Mouse (Mus musculus) adrenal gland (tissue): ENCODE measurements around the gene Myh3.

Source experiments
- intact Hi-C: fragments of 180-260 bp; cut with DNase I; formaldehyde crosslinking; loops from one replicate; pipeline ENCODE4 v1.15.1; 2025

The Myh3 gene

DNA sequence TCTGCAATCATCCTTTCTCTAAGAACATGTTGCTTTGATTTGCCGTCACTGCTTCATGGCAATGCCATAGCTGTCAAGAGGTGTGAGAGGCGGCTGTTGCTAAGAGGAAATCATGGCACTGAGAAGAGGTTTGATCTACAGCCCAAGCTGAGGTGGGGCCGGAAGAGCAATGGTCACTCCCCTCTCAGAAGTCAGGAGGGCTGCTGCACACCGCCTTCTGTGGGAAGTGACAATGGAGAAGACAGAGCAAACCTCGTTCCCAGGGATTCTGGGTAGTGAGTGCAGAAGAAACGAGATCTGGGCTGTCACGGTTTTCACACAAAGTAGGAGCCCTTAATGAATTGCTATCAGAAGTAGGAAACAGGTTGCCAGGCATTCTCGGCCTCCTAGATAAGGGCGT, 25.2 kb downstream of the Myh3 start:
- intact Hi-C loops, result loop anchor here (5.0 kb wide), 1 partner anchor 76 kb away; the partner anchor contains the start of gene Tmem220

DNA sequence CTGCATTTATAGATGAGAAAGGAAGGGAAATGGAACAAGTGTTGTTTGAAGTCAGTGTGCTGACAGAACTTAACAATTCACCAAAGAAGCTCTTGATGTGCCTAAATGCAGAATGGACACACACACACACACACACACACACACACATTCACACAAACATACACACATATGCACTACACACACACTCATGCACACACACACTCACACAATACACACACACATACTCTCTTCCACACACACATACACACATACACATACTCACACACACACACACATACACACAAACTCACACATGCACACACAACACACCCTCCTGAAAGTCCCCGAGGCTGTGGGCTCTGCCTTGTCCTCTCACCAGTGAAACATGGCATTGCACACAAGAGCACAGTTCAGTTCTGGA, 26.1 kb downstream of the Myh3 start:
- intact Hi-C loops, result loop anchor here (5.0 kb wide), 1 partner anchor 77 kb away; the partner anchor contains the start of gene Tmem220

DNA sequence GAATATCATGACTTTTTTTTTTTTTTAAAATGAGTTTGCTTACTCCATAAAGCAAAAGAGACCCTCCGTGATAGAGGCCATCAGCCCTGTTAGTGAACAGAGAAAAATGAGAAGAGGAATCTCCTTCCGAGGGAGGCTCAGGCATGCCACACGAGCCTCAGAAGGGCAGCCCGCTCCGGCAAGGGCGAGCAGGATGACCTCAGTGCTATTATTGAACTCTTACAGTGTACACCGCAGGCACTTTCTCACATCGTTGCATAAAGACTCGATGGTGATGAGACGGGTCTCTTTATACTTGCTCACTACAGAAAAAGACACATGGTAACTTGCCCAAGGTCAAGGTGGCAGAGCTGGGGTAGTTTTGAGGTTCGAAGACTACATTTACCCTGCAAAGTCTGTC, 26.6 kb downstream of the Myh3 start:
- intact Hi-C loops, result loop anchor here (5.0 kb wide), 1 partner anchor 77 kb away; the partner anchor contains the start of gene Tmem220

DNA sequence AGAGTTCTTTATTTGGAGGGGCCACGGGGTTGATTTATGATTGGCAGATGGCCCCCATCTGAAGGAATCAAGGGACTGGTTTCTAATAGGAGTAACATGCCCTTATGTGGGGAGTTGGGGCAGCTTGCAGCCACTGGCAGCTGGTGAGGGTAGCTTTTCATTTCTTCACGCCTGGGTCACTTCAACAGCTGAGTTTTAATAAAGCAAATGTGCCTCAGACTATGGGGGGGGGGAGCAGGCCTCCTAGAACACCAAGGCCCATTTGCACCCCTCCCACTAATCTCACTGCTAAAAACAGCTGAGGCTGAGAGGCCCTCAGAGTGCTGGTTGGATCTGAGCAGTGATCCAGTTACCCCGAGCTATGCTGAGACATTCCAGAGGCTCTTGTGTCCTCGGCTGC, 27.6 kb downstream of the Myh3 start:
- intact Hi-C loops, result no loop called here

DNA sequence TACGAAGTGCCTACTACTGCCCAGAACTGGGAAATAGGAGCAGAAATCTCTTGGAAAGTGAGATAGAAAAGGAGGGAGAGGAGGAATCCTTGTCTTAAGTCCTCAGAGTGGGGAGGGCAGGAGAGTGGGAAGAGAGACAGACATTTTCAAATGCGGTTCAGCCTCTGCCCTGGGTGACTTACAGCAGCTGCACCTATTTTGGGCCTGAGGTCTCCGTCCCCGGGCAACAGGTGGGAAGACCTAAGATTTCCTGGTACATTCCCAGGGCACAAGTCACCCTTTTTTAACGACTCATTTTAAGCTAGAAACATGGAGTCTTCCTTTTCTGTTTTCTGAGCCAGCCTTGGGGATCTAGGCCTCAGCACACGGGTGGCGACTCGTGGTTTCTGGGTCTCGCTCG, 28.9 kb downstream of the Myh3 start:
- intact Hi-C loops, result no loop called here

DNA sequence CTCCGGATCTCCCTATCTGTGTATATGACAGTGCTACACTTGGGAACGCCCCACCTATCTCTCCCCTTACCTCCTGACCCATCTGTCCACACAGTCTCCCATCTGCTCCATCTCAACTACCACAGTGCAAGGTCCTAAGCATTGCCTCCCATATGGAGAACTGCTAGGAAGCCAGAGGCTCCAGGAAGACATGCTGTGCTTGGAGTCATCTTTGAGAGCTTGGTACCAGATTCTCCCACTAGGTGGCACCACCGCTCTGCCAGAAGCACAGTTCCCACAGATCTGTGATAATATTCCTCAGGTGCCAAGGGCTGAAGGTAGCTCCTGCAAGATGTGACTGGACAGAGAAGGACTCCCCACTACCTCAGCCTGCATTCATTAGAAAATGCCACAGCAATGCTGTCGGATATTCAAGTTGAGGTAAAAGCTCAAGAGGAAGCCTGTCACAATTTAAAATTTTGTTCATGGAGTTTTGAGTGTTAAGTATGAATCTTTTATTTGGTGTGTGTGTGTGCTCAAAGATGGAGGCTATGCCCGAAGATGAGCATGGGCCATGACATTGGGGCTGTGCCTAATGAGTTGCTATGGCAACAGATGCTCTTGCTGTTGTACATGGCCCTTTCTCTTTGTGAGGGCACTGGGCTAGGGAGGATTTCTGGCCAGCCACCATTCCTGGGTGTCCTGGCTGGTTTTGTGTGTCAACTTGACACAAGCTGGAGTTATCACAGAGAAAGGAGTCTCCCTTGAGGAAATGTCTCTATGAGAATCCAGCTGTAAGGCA, 32.3 kb downstream of the Myh3 start:
- intact Hi-C loops, result loop anchor here (5.0 kb wide), 1 partner anchor 567 kb away; no protein-coding TSS in a partner anchor

DNA sequence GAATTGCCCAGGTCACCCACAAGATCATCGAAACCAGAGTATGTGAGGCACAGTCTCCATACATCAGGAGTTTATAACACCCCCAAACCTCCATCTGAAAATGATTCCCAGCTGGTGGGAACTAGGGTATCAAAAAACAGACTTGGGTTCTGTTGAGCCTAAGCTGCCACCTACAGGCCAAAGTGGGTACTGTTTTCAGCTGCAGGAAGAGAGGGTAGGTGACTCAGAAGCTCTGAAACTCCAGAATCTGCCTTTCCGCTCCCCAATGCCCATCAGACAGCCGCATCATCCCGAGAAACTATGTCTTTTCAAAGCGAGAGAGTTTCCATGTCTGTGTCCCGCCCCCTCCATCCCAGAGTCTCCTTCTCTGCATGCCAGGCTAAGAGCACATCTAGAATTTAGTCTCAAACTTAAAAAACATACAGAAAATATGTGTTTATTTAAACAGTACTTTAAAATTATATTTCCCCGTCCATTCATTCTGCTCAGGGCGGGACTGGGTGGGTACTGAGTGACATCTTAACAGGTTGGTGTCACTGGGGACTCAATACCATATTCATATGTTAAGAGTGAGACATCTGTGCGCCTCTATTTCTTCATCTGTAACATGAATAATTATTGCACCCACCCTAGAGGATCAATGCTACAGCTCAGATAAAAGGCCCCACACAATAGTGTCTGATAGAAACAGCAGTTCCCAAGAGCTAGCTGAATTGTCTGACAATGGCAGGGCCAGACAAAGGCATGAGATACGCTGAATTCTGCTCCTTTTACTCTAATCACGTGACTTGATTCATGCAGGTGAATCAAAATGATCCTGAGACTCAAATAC, 34.1 kb downstream of the Myh3 start:
- intact Hi-C loops, result loop anchor here (2.0 to 5.0 kb wide), 2 partner anchors 239 to 565 kb away; no protein-coding TSS in a partner anchor

DNA sequence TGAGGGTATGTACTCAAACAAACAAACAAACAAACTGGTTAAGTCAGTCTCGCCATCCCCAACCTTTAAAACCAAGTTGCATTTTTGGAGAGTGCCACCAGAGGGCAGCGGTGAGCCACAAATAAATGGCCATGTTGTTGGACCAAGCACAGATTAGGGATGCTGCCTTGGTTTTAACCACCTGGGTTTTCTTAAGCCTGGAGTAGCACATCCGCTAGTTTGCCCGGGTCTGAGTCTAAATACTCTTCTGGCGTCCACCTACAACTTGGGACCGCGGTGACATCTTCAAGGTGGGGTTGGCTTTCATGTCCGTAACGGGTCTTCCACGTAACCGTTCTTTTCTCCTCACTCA, 34.7 kb downstream of the Myh3 start:
- intact Hi-C loops, result loop anchor here (1.0 to 5.0 kb wide), 3 partner anchors 121 to 564 kb away; no protein-coding TSS in a partner anchor

DNA sequence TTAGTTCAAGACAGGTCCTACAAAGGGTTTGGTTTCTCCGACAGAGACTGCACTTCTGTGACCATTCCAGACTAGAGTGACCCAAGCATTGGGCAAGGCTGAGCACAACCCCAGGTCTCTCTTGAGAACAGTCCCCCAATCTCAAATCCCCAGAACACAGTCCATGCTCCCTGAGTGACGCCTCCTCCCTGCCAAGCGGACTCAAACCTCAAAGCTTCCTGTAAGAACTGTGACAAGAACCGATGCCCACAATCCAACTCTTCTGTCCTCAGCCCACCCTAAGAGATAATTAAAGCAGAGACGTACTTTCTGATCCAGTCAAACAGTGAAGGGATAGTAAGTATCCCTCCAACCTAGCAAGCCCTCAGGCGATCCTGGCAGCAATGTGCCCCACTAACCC, 35.3 kb downstream of the Myh3 start:
- intact Hi-C loops, result loop anchor here (1.0 to 5.0 kb wide), 3 partner anchors 121 to 564 kb away; no protein-coding TSS in a partner anchor

DNA sequence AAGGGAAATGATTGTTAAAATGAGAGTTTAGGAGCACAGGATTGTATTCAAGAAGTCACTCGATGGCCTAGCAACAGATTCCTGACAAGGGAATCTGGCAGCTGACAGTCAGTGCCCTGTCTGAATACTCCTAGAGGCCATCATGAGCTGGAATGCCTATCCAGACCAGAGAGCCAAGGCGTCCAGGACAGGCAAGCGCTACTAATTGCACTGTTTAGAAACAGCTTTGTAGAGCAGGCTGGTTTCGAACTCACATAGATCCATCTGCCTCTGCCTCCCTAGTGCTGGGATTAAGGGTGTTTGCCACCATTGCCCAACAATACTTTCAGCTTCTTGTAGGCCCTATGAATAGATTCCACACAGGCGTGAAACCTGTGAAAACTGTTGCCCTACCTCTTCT, 36.2 kb downstream of the Myh3 start:
- intact Hi-C loops, result loop anchor here (5.0 kb wide), 1 partner anchor 563 kb away; no protein-coding TSS in a partner anchor

DNA sequence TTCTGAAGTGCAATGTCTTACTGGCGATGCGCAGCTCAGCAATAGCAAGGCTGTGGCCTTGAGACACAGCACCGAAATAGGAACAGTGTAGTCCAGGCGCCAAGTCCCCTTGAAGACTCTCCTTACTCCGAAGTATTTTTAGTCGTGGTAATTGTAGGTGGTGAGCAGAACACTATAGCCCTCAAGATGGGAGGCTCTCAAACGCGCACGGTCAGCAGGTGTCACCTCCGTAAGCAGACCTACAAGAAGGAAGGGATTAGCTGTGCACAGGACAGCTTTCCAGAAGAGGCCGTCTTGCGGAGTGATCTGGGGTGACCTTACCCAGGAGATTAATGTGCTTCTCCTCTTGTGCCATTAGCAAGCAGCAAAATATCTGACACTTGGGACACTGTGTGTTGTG, 36.8 kb downstream of the Myh3 start:
- intact Hi-C loops, result loop anchor here (5.0 kb wide), 1 partner anchor 562 kb away; no protein-coding TSS in a partner anchor

DNA sequence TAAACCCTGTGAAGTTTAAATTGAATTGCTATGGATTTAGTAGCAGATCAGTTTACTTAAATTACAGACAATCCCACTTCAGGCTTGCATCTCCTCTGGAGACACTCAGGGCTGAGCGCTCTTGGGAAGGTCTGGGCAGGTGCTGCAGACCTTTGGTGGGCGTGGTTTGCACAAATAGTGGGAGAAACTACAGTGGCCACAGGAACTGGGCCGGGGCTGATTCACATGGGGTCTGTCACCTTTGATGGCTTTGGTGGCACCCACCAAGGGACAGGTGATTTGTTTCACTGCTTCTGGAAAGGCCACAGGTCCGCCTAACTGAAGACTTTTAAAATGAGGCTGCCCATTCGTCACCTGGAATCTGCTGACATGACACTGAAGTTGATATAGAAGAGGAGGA, 38.6 kb downstream of the Myh3 start:
- intact Hi-C loops, result no loop called here

DNA sequence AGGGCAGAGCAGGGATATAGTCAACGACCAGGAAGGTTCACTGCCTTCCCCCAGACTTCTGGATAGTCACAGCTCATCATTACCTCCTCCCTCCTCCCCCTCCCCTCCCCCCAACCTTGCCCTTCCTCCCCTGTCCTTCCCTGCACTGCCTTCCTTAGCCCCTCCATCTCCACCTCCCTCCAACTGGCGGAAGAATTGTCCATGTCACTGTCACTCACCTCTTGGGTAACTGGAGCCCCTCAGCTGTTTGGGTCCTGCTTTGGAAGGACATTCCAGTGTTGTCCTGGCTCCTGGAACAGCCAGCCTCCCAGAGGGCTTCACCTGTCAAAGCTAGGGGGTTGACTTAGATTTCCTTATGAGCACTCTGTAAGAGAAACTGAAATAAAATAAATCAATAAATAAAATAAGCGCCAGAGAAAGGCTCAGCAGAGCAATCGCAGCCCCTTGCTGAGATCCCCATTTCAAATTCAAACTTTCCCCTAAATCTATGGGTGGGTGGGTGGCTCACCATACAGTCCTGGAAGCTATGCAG, 41.5 kb downstream of the Myh3 start:
- intact Hi-C loops, result no loop called here

DNA sequence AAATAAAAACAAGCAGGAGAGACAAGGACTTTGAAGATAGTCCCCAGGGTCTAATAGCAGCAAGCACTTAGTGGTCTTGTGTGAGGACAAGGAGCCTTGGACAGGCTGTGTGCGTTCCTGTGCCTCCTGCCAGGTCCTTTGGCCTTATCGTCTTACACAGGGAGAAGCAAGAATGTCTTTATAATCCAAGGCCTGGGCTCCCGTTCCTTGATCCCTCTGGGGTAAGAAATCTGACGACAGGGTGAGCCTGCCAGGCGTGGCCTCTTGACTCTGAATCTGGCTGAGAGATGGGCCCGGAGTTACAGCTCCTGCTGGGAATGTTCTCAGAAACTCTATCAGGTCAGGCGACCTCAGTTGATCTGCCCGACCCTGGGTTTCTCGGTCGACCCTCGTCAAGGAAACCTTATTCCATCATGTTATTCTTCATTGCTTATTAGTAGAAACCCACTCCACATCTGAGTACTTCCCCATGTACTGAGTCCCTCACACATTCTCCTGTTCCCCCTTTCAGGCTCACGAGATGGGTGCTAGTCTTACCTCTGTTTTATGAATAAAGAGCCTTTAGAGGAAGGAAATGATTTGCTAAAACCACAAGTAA, 42.7 kb downstream of the Myh3 start:
- intact Hi-C loops, result no loop called here

DNA sequence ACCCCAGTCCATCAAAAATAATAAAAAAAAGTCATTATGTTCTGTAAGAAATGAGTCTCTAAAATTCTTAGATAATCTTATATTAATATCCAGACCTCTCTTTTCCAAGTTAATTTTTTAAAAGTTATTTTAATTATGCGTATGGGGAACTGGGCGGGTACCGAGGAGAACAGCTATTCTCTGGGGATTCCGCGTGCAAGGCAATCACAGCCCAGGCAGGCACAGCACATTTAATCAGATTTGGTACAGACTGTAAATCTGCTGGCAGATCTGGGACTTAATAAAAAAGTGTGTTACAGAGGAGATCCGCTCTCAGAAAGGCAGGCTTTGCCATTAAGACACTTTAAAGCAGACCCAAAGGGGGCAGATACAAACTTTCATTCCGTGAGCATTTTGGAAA, 46.8 kb downstream of the Myh3 start:
- intact Hi-C loops, result no loop called here

DNA sequence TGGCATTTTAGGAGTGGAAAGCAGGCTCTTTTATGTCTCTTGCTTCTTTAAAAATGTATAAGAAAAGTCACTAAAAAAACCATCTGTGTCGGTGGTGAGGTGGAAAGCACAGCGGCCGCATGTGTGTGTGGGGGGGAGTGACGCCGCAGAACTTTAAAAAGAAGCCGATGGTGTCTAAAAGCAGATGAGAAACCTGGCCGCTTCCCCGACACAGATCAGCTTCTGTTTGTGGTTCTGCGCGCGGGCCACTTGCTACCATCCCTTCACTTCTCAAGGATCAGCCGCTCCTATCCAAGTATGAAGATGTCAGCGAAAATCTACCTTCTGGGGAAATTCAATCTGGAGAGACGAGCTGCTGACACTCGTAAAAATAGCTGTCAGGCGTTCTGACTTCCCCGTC, 47.3 kb downstream of the Myh3 start:
- intact Hi-C loops, result no loop called here

DNA sequence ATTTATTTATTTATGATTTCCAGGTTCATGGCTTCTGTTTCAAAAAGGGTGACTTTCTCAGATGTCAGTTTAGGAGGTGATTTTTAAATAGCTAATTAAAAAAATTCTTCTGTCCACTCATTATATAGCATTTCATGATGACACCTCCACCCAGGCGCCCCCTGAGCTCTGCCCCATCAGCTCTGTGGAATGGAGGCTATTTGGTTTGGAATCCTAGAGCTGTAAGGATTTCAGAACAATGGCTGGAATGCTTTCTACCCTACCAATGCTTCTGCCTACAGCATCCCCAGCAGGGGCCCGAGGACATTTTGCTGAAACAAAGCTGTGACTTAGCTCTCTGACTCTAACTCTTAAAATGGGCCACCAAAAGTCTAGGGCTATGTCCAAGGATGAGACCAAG, 55.4 kb downstream of the Myh3 start:
- intact Hi-C loops, result no loop called here

DNA sequence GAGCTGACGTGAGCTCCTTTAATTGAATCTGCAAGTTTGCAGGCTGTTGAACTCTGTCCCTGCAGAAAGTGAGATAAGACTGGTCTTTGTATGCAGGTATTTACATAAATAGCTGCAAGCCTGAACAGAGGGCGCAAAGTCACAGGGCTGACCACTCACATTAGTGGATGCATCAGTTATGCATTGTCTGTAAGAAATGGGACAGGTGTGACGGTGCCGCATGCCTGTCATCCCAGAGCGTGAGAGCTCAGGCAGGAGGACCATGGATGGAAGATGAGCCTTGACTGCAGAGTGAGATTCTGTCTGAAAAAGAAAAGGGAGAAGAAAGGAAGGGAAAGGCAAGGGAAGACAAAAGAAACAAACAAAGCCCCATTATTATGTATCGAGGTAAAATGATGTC, 56.6 kb downstream of the Myh3 start:
- intact Hi-C loops, result no loop called here

DNA sequence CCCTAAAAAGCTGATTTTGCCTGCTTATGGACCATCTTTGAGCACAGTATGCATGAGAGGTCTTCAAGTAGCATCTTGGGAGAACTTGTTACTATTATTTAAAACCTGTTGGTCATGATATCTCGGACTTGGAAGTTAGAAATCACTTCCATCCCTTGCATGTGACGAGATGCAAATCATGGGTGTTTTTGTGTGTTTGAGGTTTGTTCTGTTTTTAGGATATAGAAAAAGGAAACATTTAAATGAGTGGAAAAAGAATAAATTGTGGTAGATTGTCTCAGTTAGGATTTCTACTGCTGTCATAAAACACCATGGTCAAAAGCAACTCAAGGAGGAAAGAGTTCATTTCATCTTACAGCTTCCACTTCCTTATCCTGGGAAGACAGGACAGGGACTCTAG, 57.4 kb downstream of the Myh3 start:
- intact Hi-C loops, result no loop called here

DNA sequence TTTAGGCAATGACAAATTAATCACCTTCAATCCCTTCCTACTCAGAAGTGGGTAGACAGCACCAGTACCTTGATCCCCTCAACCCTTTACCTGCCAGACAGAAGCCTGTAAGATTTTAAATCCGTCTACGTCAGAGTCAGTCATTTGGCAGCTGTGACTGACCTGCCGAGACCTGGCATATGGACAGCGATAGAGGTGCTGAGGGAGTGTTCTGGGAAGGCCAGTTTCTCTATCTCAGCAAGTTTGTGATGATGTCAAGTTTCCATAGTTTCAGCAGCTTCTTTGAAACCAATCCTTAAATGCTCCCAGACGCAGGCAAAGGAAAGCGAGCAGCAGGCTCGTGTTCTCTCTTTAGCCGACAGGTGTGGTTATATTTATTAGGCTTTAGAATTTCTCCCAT, 61.5 kb downstream of the Myh3 start:
- intact Hi-C loops, result no loop called here

DNA sequence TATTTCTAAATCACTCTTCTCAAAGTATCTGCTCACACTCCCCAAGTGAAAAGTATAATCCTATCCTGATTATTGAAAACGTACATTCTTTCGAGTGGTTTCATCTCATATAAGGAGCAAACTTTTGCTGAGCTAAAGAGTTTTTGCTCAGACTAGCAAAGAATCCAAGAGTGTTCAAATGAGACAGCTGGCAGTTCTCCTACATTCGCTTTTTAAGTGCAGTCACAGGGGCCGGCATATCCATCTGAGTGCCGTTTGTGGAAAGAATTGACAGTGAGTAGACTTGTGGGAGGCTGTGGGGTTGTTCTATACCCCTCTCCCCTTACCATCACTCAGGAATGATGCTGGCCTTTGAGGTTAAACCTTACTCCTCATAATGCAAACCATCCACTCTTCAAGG, 62.1 kb downstream of the Myh3 start:
- intact Hi-C loops, result no loop called here

DNA sequence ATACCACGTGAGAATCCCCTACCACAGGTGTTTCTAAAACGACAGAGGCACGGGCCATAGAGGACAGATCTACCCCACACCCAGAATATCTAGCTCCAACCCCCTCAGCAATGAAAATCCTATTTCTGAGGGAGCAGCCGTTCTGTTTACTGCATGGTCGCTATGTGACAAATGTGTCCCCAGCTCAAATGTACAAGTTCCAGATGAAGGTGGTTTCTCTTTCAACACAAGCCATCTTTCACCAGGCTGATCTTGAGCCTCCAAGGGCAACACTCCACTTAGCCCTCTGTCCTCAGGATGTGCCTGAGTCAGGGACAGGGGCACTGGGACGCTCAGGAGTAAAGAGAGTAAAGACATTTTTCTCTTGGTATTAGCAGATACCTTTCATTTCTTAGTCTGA, 62.9 kb downstream of the Myh3 start:
- intact Hi-C loops, result no loop called here
